Mouse (Mus musculus): ENCODE results near the gene H2al2a. TPM values are rescaled to one million over a fixed set of nuclear protein-coding genes. Genes with fewer than 3 reads are reported as not detected.

The H2al2a gene
- polyA plus RNA-seq, 1 experiment from 2014 or later = not detected

Other genes starting within 250 kb of the H2al2a start
- 8.2 and 8.6 TPM in 2 replicates for gene A930004D18Rik, start 40.8 kb upstream of the H2al2a start, polyA plus RNA-seq (2014; fragmentation: Nextera tagmentation; extraction: Ambion mirVana)
- 3.9 and 5.3 TPM in 2 replicates for gene Skida1, start 52.1 kb upstream of the H2al2a start, polyA plus RNA-seq (2014; fragmentation: Nextera tagmentation; extraction: Ambion mirVana)
- gene Mllt10, start 58.3 kb upstream of the H2al2a start, polyA plus RNA-seq (2014; fragmentation: Nextera tagmentation; extraction: Ambion mirVana) = 34.6 and 36.5 TPM in 2 replicates